Mouse (Mus musculus): Measurements from ENCODE around the gene Slc1a2. TPM values are rescaled to one million over a fixed set of nuclear protein-coding genes. Genes with fewer than 3 reads are reported as not detected.

The Slc1a2 gene
- polyA plus RNA-seq, 1 experiment, result 0.16 TPM

DNA sequence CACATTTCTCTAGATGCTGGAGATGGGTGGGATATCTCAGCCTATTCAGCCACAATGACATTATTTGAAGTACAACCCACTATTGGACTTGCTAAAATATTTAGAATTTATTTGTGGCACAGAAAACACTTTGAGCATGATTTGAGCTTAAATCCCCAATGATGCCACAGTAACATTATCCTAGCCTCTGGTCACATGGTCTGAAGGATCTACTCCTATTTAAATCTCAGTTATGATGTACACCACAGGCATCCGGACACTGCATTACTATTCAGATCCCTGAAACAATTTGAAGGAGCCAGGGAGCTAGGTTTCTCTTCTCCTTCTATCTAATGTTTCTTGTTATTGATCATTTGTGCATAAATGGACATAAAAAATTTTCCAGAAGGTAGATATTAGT is 143.4 kb downstream of the Slc1a2 start:
- no peak for DNase-seq (ENCODE audit: low read depth, low spot score)
- 90% methylated on average over 1 of the region's 1 CpGs for WGBS

DNA sequence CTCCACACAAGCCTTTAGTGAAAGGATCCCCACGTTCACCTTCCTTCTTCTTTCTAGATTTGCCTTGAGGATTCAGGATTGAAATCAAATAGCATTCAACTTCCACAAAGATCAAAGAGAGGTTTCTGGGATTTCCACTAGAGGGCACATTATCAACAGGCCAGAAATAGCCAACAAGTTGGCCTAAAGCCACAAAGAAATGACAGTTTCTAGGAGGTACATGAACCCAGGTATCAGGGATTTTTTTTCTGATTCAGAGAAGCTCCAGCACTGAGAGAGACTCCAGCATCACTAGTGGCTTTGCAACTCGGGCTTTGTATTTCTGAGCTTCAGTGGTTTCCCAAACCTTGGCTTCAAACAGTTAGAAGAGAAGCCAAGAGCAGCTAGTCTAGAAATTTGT is 145.7 kb downstream of the Slc1a2 start:
- peak; percentile 50 for DNase-seq (ENCODE audit: low read depth, low spot score)
- 10% methylated on average over 2 of the region's 2 CpGs for WGBS

DNA sequence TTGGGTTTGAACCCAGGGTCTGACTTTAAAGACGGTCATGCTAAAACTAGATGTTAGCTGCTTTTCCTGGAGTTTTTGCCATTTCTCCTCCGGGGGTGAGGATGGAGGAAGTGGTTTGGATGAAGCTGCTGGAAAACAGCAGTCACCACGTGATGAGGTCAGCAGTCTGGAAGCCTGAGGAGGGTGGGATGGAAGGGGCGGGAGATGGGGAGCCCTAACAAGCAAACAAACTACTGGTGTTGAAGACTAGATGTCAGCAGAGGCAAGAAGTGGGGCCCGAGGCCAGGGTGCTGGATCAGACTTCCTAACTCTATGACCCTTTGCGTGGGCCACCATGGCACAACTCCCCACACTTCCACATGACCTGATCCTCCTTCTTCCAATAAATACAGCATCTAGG is 146.8 kb downstream of the Slc1a2 start:
- 32% methylated on average over 6 of the region's 6 CpGs for WGBS
- DNase-seq (ENCODE audit: low read depth, low spot score), result no peak

DNA sequence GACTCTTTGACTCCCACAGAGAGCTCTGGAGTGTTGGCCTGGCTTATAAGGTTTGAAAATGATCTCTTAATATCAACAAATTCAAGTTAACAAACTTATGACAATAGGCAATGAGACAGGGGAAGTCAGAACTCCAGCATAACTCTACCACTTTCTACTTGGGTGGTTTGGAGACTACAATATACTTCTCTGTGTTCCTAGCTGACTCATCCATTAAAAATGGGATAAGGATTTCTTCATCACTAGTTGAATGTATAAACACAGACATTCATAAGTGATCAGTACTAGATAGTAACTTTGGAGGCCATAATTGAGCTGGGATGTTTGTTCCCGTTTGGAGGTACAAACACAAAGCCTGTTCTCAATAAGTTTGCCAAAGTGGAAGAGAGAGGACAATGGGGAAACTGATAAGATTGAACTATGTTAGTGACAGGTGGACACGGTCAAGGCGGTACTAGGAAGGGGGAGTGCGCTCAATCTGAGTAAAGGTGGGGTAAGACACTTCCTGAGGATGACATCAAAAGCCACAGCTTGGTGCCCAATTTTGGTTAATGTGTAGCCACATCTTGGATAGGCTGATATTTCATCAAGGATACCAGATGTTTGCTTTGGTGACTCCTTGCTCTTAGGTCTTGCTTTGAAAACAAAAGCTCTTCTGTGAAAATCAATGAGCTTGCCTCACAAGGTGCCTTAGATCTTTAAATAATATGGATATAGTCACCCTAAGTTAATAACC is 147.5 kb downstream of the Slc1a2 start:
- 38% methylated on average over 4 of the region's 4 CpGs for WGBS
- DNase-seq (ENCODE audit: low read depth, low spot score), result no peak

DNA sequence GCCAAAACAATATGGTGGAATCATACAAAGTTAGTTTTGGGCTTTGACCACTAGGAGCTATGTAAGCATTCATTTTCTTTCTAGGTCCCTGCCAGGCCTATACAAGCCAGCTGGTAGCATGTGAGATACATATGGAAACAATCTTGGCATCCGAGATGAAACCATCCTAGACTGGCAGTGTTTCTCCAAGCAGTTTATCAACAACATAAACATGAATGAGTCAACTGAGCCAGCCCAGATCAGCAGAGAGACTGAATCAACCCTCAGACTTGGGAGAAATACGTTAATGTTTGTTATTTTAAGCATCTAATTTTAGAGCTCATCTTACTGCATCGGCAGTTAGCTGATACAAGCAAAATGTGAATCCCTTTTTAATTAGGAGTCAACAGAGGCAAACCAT is 149.2 kb downstream of the Slc1a2 start:
- DNase-seq (ENCODE audit: low read depth, low spot score), result no peak
- 79% methylated on average over 3 of the region's 3 CpGs for WGBS

DNA sequence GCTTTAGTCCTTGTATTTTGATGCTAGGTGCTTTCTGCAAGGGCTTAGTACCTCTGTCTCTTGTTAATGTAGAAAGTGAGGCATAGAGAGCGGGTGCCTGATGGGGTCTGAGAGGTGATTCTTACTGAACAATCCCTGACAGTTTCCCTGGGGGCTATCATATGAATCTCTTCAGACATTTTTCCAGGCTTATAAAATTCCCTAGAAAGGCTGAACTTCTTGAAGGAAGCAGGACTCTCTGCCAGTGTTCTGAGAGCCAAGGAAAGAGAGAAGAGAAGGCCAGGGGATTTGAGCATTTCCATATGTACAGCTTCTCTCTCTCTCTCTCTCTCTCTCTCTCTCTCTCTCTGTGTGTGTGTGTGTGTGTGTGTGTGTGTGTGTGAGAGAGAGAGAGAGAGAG is 151.0 kb downstream of the Slc1a2 start:
- DNase-seq (ENCODE audit: low read depth, low spot score), result no peak
- 90% methylated on average over 1 of the region's 1 CpGs for WGBS

DNA sequence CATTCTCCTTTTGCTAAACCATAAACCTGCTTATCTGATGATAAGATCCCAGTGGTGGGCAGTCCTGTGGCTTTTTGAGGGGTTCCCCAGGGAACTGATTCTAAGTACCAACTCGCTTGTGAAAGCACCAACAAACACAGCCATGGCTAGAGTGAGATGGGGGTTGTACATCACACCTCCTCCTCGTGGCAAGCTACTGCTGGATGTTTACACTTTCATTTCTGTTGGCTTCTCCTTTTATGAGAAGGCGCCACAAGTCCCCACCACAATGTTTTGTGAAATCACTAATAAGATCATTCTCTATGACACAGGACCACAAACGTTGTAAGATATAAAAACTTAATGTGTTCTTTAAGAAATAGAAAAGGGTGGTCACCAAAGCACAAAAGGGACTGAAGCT is 154.3 kb downstream of the Slc1a2 start:
- DNase-seq (ENCODE audit: low read depth, low spot score), result no peak
- 56% methylated on average over 4 of the region's 4 CpGs for WGBS

DNA sequence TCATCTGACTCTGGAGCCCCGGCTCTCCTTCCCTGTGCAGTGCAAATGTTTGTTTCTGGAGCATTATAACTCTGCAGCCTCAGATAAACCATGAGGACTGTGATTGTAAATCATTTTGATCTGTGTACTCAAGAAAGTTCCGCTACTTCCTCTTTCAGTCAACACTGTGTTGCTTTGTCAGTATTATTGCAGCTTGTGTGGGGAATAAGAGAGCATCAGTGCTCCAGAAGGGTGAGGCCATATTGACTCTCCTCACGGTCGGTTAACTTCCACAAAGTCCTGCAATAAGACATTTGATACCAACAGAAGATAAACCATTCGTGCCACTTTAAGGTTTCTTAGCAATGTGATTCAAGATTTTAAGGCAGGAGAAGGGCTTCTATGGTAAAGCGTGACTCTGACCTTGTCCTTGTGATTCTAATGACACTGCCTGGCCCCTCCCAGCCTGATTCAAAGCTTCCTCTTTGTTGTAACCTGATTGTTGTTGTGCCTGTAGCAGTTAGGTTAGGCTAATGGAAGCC is 156.9 kb downstream of the Slc1a2 start:
- 8% methylated on average over 6 of the region's 6 CpGs for WGBS
- DNase-seq (ENCODE audit: low read depth, low spot score), result peak; percentile 46

DNA sequence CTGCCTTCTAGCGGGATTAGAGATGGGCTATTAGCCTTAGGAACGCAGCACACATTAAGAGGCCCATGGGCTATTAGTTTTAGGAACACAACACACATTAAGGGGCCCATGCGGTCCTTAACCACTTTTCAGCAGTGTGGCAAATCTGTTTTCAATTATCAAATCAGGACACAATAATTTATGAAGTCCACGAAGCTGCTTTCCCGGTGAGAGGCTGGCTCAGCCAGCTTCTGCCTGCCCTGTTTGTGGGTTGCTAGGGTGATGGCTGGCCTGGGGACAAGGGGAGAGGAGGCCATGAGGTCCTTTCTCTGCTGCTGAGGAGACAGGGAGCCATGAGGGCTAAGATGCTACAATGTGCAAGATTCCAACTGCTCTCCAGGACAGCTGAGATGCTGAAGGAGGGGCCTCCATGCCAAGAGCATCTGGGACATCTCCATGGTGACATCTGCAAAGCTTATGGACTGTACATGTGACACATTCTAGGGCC is 161.8 kb downstream of the Slc1a2 start:
- 74% methylated on average over 5 of the region's 5 CpGs for WGBS
- DNase-seq (ENCODE audit: low read depth, low spot score), result no peak

DNA sequence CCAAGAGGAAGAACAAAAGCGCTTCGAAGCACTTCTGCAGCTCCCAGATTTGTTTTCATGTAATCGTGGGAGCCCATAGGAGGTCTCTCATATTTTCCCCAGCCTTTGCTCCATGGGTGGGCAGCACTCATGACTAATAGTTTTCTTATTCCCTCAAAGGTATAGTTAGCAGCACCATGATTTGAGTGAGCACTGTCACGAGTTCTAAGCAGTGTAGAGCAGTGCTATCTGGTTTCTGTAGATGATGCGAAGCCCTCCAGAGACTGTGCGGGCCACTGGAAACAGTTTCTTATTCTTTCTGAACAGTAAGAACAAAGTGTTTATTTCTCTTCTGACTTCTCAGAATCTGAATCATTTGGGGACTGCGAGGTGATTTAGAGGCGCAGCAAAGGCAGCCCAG is 162.3 kb downstream of the Slc1a2 start:
- DNase-seq (ENCODE audit: low read depth, low spot score), result no peak

DNA sequence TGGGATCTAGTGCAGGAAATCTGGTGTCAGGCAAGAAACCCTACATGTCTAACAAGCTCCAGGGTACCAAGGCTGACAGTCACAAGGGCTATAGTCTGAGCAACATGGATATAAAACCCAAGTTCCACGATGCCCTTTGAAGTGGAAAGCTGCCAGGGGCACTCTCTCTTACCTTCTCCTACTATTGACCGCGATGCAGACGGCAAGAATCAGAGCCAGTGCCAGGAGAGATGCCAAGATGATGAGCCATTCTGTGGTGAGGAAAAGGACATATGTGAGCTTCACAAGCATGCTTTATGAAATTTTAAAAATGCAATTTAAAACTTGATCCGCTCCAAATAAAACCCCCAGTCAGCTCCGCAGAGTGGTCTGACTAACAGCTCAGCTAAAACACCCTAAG is 163.6 kb downstream of the Slc1a2 start:
- no peak for DNase-seq (ENCODE audit: low read depth, low spot score)

More for the DNA sequence above, 162.3 kb downstream of the Slc1a2 start:
- WGBS, result 84% methylated on average over 8 of the region's 8 CpGs

DNA sequence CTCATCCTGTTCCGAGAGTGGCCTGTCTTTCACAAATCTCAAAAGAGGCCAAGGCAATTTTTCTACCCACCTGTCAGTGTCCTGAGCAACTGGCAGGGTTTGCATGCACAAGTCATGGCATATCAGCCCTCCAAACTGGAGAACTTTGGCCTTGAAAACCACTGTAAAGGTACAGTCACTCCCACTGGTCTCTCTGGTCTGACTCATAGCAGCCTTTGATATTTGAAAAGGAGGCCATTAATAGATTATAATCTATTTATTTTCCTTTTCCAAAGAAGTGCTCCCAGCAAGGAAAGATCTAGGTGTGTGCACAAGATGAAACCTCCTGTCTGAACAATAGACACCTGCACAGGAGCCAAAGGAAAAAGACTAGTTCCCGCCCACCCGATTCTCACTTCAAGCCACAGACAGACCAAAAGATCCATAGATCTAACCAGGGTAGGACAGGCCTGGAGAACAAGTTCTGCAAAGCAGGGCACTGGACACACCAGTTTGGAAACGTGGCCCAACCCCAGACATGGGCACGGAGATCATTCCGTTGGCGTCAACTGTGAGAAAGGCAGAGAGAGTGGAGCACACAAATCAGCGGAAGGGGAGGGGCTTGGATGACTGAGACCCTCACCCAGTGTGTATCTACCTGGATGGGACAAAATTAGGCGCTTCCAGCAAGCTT is 167.6 kb downstream of the Slc1a2 start:
- no peak for DNase-seq (ENCODE audit: low read depth, low spot score)
- 66% methylated on average over 9 of the region's 9 CpGs for WGBS

More for the DNA sequence above, 163.6 kb downstream of the Slc1a2 start:
- 86% methylated on average over 6 of the region's 6 CpGs for WGBS

DNA sequence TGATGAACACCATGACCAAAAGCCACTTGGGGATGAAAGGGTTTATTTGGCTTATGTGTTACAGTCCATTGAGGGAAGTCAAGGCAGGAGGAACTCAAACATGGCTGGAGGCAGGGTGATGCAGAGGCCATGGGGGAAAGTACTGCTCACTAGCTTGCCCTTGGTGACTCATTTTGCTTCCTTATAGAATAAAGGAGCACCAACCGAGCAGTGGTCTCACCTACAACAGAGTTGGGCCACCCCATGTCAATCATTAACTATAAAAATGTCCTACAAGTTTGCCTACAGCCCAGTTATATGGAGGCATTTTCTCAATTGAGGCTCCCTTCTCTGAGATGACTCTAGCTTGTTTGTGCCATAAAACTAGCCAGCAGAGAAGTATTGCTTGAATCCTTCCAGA is 169.4 kb downstream of the Slc1a2 start:
- DNase-seq (ENCODE audit: low read depth, low spot score), result no peak
- 34% methylated on average over 1 of the region's 1 CpGs for WGBS

DNA sequence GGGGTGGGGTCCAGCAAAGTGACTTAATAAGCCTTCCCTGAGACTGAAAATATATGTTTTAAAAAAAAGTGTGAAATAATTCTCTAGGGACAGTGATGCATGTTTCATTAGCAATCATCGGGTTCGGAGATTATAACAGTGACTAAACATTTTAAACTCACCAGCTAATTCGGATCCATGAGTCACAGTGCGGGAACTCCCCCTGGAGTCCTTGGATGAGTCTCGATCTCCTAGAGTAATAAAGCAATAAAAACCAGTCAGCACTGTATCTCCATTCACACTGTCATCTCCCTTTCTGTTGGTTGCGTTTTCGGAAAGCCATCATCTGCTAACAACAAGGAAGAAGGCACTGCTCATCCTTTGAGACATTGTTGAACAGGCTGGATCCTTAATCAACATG is 169.9 kb downstream of the Slc1a2 start:
- DNase-seq (ENCODE audit: low read depth, low spot score), result peak; percentile 33
- 25% methylated on average over 7 of the region's 7 CpGs for WGBS

DNA sequence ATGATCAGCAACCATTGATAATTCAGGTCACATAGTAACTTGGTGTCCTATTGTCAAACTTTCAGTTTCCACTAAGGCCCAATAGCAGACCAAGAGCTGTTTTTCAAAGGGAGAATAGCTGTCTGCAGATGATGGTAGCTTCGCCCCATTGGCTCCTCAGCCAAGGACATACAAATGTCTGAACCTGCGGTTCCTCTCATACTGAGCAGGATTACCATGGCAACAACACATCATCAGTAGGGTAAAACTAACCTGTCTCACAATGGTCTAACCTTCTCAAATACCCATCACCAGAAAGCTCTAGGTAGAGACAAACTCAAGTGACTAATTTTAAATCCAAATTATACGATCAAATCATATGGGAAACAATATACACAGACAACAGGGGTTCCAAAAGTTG is 170.7 kb downstream of the Slc1a2 start:
- WGBS, result 87% methylated on average over 3 of the region's 3 CpGs
- no peak for DNase-seq (ENCODE audit: low read depth, low spot score)

DNA sequence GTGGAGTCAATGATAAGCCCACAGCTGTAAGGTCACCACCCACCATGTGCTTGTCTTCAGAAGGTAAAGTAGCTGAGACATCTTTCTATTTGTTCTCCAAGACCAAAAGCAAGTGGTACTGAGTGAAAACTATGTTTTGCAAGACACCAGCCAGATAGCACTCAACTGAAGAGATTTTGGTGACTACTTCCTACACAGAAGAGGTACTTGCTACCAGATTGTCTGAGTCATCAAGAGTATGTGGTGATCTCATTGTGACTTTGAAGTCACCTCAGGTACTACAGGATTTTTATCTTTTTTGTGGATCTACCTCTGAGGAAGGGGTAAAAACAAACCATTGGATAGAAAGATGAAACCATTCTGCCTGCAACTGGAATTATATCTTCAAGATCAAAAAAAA is 173.1 kb downstream of the Slc1a2 start:
- no peak for DNase-seq (ENCODE audit: low read depth, low spot score)

DNA sequence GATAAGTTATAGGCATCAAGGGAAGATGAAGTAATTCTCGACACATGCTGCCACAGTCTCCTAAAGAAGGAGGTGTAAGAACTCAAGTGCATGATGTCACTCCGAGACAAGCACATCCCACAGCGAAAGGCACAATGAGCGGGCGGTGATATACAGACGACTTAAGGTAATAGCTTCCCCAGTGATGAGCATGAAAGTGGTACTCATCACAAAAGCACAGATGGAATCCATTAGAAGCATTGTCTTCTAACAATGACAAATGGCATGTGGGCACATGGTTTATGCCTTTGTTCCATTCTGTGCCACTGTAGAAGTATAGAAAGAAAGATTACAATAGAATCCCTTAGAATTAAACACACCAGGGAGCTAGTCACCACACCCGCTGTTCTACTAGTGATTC is 179.7 kb downstream of the Slc1a2 start:
- DNase-seq (ENCODE audit: low read depth, low spot score), result no peak
- WGBS, result 94% methylated on average over 7 of the region's 7 CpGs
